Mouse (Mus musculus): Measurements from ENCODE around the gene Foxp1. TPM values are rescaled to one million over a fixed set of nuclear protein-coding genes. Genes with fewer than 3 reads are reported as not detected.

The Foxp1 gene
- total and polyA plus RNA-seq, 3 experiments, result 16.1 to 42.0 TPM; not detected in 1

DNA sequence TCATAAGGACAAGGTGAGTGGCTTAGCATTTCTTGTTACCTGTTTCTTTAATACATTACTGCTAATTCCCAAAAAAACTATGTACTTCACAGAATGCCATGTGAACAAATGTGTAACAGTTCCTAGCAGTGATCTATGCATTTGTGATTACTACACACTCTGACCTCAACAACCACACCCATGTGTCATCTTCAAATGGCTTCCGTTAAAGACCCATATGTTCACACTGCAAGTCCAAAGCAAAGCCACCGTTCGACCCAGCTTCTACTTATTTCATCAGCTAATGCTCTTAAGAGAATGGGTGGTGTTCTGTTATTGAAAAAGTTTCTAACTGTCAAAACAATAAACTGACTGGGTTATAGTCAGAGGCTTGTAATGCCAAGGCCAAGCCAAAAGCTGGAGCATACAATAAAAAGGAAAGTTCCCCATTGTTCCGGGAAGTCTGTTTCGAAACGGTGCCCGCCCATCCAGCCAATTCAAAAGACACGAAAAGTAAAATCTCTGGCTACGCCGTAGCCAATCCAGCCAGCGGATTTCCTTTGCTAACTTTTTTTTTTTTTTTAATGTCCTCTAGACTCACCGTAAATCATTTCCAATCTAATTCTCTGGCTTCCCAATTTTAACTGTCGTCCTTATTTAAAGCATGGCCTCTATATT, 187.2 kb downstream of the Foxp1 start:
- Histone ChIP-seq H3K4me1 (ENCODE audit: control insufficient read depth in 1 of 2, insufficient read depth in 2 of 2, low read length in 2 of 2) (no peaks in the 10 kb centered on the region), H3K27ac (ENCODE audit: control insufficient read depth, low read depth, low read length) (no peak overlapping the region), H3K79me2 (ENCODE audit: control insufficient read depth, insufficient read depth, low read length, poor library complexity) (no peaks in the 10 kb centered on the region), H3K9ac (ENCODE audit: control insufficient read depth, low read depth, low read length, poor library complexity, severe bottlenecking) (no peak overlapping the region), H3K27me3 (ENCODE audit: control insufficient read depth in 1 of 2, insufficient read depth in 2 of 2, low read length in 2 of 2) (no peaks in the 10 kb centered on the region), H3K36me3 (ENCODE audit: control insufficient read depth in 1 of 2, insufficient read depth in 2 of 2, low read length in 2 of 2) (no peaks in the 10 kb centered on the region), H3K4me3 (ENCODE audit: control insufficient read depth in 1 of 2, insufficient read depth in 1 of 2, low read depth in 2 of 2, low read length in 2 of 2) (no peak overlapping the region), H3K9me3 (replicated peaks; ENCODE audit: insufficient read depth, low read length) (no peaks in the 10 kb centered on the region)
- no peak for TF ChIP-seq HCFC1 (IDR thresholded peaks at IDR 0.05; ENCODE audit: low read depth, low read length)
- no peak for TF ChIP-seq TCF12 (IDR thresholded peaks at IDR 0.05; ENCODE audit: low read depth, low read length)
- no peak for TF ChIP-seq SIN3A (IDR thresholded peaks at IDR 0.05; ENCODE audit: low read length)
- no peak for TF ChIP-seq GABPA (IDR thresholded peaks at IDR 0.05; ENCODE audit: low read depth, low read length)
- TF ChIP-seq ZNF384 (IDR thresholded peaks at IDR 0.05; ENCODE audit: low read depth, low read length), result no peak
- DNase-seq (ENCODE audit: low read depth, low spot score), result no peak

DNA sequence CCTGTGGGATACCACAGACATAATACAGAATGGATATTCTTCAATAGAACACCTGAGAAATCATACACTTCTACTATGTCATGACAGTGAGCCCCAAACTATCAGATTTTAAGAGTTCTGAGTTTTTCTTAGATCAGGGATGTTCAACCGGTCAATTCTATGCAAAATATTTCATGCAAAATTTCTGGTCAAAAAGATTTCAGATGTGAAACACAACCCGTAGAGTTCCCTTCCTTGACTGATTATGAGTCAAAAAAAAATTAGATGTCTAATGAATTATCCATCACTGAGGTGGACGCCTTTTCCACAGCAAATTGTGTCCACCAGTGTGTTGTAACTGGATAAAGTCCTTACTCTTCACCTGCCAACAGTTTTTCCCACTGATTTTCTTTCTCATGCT, 188.3 kb downstream of the Foxp1 start:
- Histone ChIP-seq H3K9ac (ENCODE audit: control insufficient read depth, low read depth, low read length, poor library complexity, severe bottlenecking) (no peak overlapping the region), H3K9me3 (replicated peaks; ENCODE audit: insufficient read depth, low read length) (no peaks in the 10 kb centered on the region), H3K27me3 (ENCODE audit: control insufficient read depth in 1 of 2, insufficient read depth in 2 of 2, low read length in 2 of 2) (no peaks in the 10 kb centered on the region), H3K36me3 (ENCODE audit: control insufficient read depth in 1 of 2, insufficient read depth in 2 of 2, low read length in 2 of 2) (no peaks in the 10 kb centered on the region), H3K27ac (ENCODE audit: control insufficient read depth, low read depth, low read length) (no peak overlapping the region), H3K4me3 (ENCODE audit: control insufficient read depth in 1 of 2, insufficient read depth in 1 of 2, low read depth in 2 of 2, low read length in 2 of 2) (no peak overlapping the region), H3K4me1 (ENCODE audit: control insufficient read depth in 1 of 2, insufficient read depth in 2 of 2, low read length in 2 of 2) (no peaks in the 10 kb centered on the region), H3K79me2 (ENCODE audit: control insufficient read depth, insufficient read depth, low read length, poor library complexity) (no peaks in the 10 kb centered on the region)
- no peak for DNase-seq (ENCODE audit: low read depth, low spot score)
- TF ChIP-seq E2F4 (IDR thresholded peaks at IDR 0.05; ENCODE audit: borderline replicate concordance, low read depth, low read length) (no peak), MAZ (IDR thresholded peaks at IDR 0.05; ENCODE audit: low read depth, low read length) (no peak), POLR2AphosphoS5 (IDR thresholded peaks at IDR 0.05; ENCODE audit: borderline replicate concordance, low read depth, low read length) (no peak), MXI1 (IDR thresholded peaks at IDR 0.05; ENCODE audit: low read depth, low read length) (no peak), UBTF (IDR thresholded peaks at IDR 0.05; ENCODE audit: borderline replicate concordance, insufficient read depth, low read depth, low read length) (no peak), HCFC1 (IDR thresholded peaks at IDR 0.05; ENCODE audit: low read depth, low read length) (no peak), USF2 (IDR thresholded peaks at IDR 0.05; ENCODE audit: borderline replicate concordance in 1 of 2, insufficient read depth in 1 of 2, low read depth in 1 of 2, low read length in 2 of 2) (no peak), CTCF (IDR thresholded peaks at IDR 0.05 in 2 of 3, conservative IDR thresholded peaks at IDR 0.05 in 1 of 3; ENCODE audit: control insufficient read depth in 1 of 3, insufficient read depth in 1 of 3, low read depth in 2 of 3, low read length in 3 of 3, poor library complexity in 1 of 3, severe bottlenecking in 1 of 3) (no peak), ZNF384 (IDR thresholded peaks at IDR 0.05; ENCODE audit: low read depth, low read length) (no peak), ETS1 (IDR thresholded peaks at IDR 0.05; ENCODE audit: low read depth, low read length) (no peak), NRF1 (IDR thresholded peaks at IDR 0.05; ENCODE audit: insufficient read depth, low read depth, low read length, poor library complexity, severe bottlenecking) (no peak), MAFK (IDR thresholded peaks at IDR 0.05; ENCODE audit: borderline replicate concordance, low read depth, low read length) (no peak), BHLHE40 (IDR thresholded peaks at IDR 0.05; ENCODE audit: borderline replicate concordance, low read depth, low read length) (no peak), SMC3 (IDR thresholded peaks at IDR 0.05; ENCODE audit: low read depth, low read length) (no peak), NELFE (IDR thresholded peaks at IDR 0.05; ENCODE audit: low read depth, low read length) (no peak), EP300 (IDR thresholded peaks at IDR 0.05; ENCODE audit: low read depth in 1 of 2, low read length in 2 of 2) (no peak), RAD21 (IDR thresholded peaks at IDR 0.05; ENCODE audit: low read depth, low read length) (no peak), GABPA (IDR thresholded peaks at IDR 0.05; ENCODE audit: low read depth, low read length) (no peak), SIN3A (IDR thresholded peaks at IDR 0.05; ENCODE audit: low read length) (no peak)

All from MEL (cell line).